Mouse (Mus musculus): ENCODE measurements at regions not wholly inside any gene's neighbourhood (a gene's known extent, or its start where the extent isn't known, plus 50 kb on each side); places are given as distances from the start of the nearest gene placed in this dataset.

DNA sequence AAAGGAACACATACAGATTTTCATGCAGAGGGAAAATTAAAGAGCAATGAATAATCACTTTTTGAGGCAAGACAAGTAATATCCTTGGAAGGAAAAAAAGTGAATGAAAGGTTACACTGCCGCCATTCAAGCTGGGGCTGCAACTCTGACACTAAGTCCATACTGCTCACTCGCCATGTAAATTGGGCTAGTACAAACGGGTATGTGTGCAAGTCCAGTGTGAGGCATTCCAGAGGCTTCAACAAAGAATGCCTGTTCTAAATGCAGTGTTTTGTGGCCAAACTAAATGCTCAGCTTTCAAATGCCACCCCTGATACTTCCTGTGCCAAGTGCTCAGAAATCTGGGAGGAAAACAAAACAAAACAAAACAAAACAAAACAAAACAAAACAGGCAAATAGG lies 897.5 kb downstream of the Galc start:
- TF ChIP-seq CTCF (conservative IDR thresholded peaks at IDR 0.05; ENCODE audit: low read length) (no peak), NANOG (IDR thresholded peaks at IDR 0.05; ENCODE audit: borderline replicate concordance, low read length) (no peak), POU5F1 (IDR thresholded peaks at IDR 0.05; ENCODE audit: borderline replicate concordance, low read length) (no peak)
